Mouse (Mus musculus): ENCODE data around the gene Pa2g4. TPM values are rescaled to one million over a fixed set of nuclear protein-coding genes. Genes with fewer than 3 reads are reported as not detected.
"Not testable (repeated sequence)": the region's sequence is repeated elsewhere in the genome, so short reads cannot be mapped to it uniquely, and the experiment has no call there.

Gene Pa2g4
- polyA plus RNA-seq, 1 experiment from 2014 or later, result 262 TPM

GRCm38 (mm10) chr10:128563544-128563943 lies 2.2 kb downstream of the Pa2g4 start:
- peaks cover 55% of the 10 kb centered on the region for H3K36me3 ChIP-seq
- peaks cover 27% of the 10 kb centered on the region for H3K4me1 ChIP-seq
- peak overlapping the region; percentile 65 for H3K4me3 ChIP-seq
- no peak for DNase-seq (ENCODE audit: low spot score)
- no peaks in the 10 kb centered on the region for H3K27me3 ChIP-seq (ENCODE audit: low read depth, poor library complexity, severe bottlenecking)
- H3K27ac ChIP-seq (replicated peaks), result no peak overlapping the region
- 93% methylated on average over 6 of the region's 6 CpGs for WGBS
- no peaks in the 10 kb centered on the region for H3K9me3 ChIP-seq (replicated peaks)

GRCm38 (mm10) chr10:128556963-128557362 lies 8.8 kb downstream of the Pa2g4 start:
- Histone ChIP-seq H3K4me1 (no peaks in the 10 kb centered on the region), H3K9me3 (replicated peaks) (no peaks in the 10 kb centered on the region), H3K27me3 (ENCODE audit: low read depth, poor library complexity, severe bottlenecking) (no peaks in the 10 kb centered on the region), H3K27ac (replicated peaks) (no peak overlapping the region), H3K36me3 (peaks cover 54% of the 10 kb centered on the region), H3K4me3 (no peak overlapping the region)
- 85% methylated on average over 6 of the region's 6 CpGs for WGBS
- no peak for DNase-seq (ENCODE audit: low spot score)

- Histone ChIP-seq H3K27ac (replicated peaks) (no peak overlapping the region), H3K36me3 (peaks cover 47% of the 10 kb centered on the region), H3K27me3 (ENCODE audit: low read depth, poor library complexity, severe bottlenecking) (no peaks in the 10 kb centered on the region), H3K4me3 (no peak overlapping the region), H3K9me3 (replicated peaks) (no peaks in the 10 kb centered on the region), H3K4me1 (no peaks in the 10 kb centered on the region)
- no peak for DNase-seq (ENCODE audit: low spot score)
Measured at GRCm38 (mm10) chr10:128556286-128556685, 9.5 kb downstream of the Pa2g4 start.

- not testable (repeated sequence) for H3K9me3 ChIP-seq (replicated peaks); DNase-seq (ENCODE audit: low spot score); H3K4me1 ChIP-seq; H3K27ac ChIP-seq (replicated peaks); H3K27me3 ChIP-seq (ENCODE audit: low read depth, poor library complexity, severe bottlenecking); H3K4me3 ChIP-seq
- peaks cover 40% of the 10 kb centered on the region for H3K36me3 ChIP-seq
- WGBS, result 97% methylated on average over 1 of the region's 1 CpGs
Measured at GRCm38 (mm10) chr10:128555567-128555966, 10.2 kb downstream of the Pa2g4 start.

- H3K9me3 ChIP-seq (replicated peaks); H3K36me3 ChIP-seq; H3K27me3 ChIP-seq (ENCODE audit: low read depth, poor library complexity, severe bottlenecking); DNase-seq (ENCODE audit: low spot score); H3K27ac ChIP-seq (replicated peaks): not testable (repeated sequence)
- Histone ChIP-seq H3K4me1 (peaks cover 19% of the 10 kb centered on the region), H3K4me3 (peak overlapping the region; percentile 84; the same call in 1 of the 2 replicates)
- 88% methylated on average over 11 of the region's 11 CpGs for WGBS
Measured at GRCm38 (mm10) chr10:128550144-128550823, 15.5 kb downstream of the Pa2g4 start.

DNA sequence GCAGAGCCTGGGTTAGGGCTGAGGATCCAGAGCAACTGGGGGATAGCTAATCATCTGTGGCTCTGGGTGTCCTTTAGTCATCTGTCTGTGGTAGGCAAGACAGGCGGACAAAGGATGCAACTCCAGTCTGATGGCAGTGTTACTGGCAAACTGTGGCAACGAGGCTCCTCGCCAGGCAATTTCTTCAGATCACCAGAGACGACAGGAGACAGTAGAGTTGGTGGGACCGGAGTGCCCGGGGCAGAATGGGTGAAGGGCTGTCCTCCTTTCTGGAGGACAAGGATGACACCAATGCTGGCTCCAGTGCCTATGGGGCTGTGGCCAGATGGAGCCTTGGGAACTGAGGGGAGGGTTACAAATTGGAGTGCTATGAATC lies 16.1 kb downstream of the Pa2g4 start:
- 73% methylated on average over 6 of the region's 6 CpGs for WGBS
- H3K4me1 ChIP-seq, result peaks cover 19% of the 10 kb centered on the region
- not testable (repeated sequence) for DNase-seq (ENCODE audit: low spot score); H3K27me3 ChIP-seq (ENCODE audit: low read depth, poor library complexity, severe bottlenecking); H3K9me3 ChIP-seq (replicated peaks)
- peaks cover 15% of the 10 kb centered on the region for H3K36me3 ChIP-seq
- peak overlapping the region; percentile 58; the same call in 1 of the 2 replicates for H3K27ac ChIP-seq (replicated peaks)
- peak overlapping the region; percentile 84; the same call in 1 of the 2 replicates for H3K4me3 ChIP-seq

GRCm38 (mm10) chr10:128548947-128549681 lies 16.7 kb downstream of the Pa2g4 start, which contains the start of gene Rpl41:
TSS of gene Rpl41 (minus strand) at chr10:128549305.
- H3K27ac ChIP-seq (replicated peaks), result peak within 1 kb of the TSS; percentile 97
- H3K27me3 ChIP-seq (ENCODE audit: low read depth, poor library complexity, severe bottlenecking), result no peaks in the 10 kb centered on the region
- H3K4me1 ChIP-seq, result peaks cover 21% of the 10 kb centered on the region
- H3K9me3 ChIP-seq (replicated peaks), result no peaks in the 10 kb centered on the region
- peak within 1 kb of the TSS; percentile 84 for H3K4me3 ChIP-seq
- DNase-seq (ENCODE audit: low spot score), result peak; percentile 92
- peaks cover 20% of the 10 kb centered on the region for H3K36me3 ChIP-seq
- under 1% methylated on average over 31 of the region's 31 CpGs for WGBS

- DNase-seq (ENCODE audit: low spot score), result peak; percentile 36
- H3K9me3 ChIP-seq (replicated peaks); H3K27me3 ChIP-seq (ENCODE audit: low read depth, poor library complexity, severe bottlenecking): not testable (repeated sequence)
- whole genome bisulfite sequencing, result under 1% methylated on average over 30 of the region's 30 CpGs
- Histone ChIP-seq H3K27ac (replicated peaks) (peak overlapping the region; percentile 97), H3K36me3 (peaks cover 29% of the 10 kb centered on the region), H3K4me3 (peak overlapping the region; percentile 84), H3K4me1 (peaks cover 30% of the 10 kb centered on the region)
Measured at GRCm38 (mm10) chr10:128548051-128548791, 17.6 kb downstream of the Pa2g4 start.

- Histone ChIP-seq H3K36me3 (peaks cover 36% of the 10 kb centered on the region), H3K27ac (replicated peaks) (peak within 1 kb of the TSS; percentile 97), H3K27me3 (ENCODE audit: low read depth, poor library complexity, severe bottlenecking) (no peaks in the 10 kb centered on the region), H3K4me3 (peak within 1 kb of the TSS; percentile 84), H3K9me3 (replicated peaks) (no peaks in the 10 kb centered on the region), H3K4me1 (peaks cover 32% of the 10 kb centered on the region)
- peak; percentile 95 for DNase-seq (ENCODE audit: low spot score)
- WGBS, result under 1% methylated on average over 49 of the region's 50 CpGs
Measured at GRCm38 (mm10) chr10:128547361-128548032, 18.3 kb downstream of the Pa2g4 start, which contains the start of gene Zc3h10. TSS of gene Zc3h10 (minus strand) at chr10:128547774.

- no peaks in the 10 kb centered on the region for H3K9me3 ChIP-seq (replicated peaks)
- peaks cover 32% of the 10 kb centered on the region for H3K4me1 ChIP-seq
- H3K4me3 ChIP-seq, result peak overlapping the region; percentile 84
- WGBS, result 31% methylated on average over 7 of the region's 7 CpGs
- H3K27me3 ChIP-seq (ENCODE audit: low read depth, poor library complexity, severe bottlenecking), result no peaks in the 10 kb centered on the region
- peak overlapping the region; percentile 97 for H3K27ac ChIP-seq (replicated peaks)
- no peak for DNase-seq (ENCODE audit: low spot score)
- peaks cover 44% of the 10 kb centered on the region for H3K36me3 ChIP-seq
Measured at GRCm38 (mm10) chr10:128546787-128547186, 19.0 kb downstream of the Pa2g4 start.

GRCm38 (mm10) chr10:128546361-128546760 lies 19.4 kb downstream of the Pa2g4 start:
- peak overlapping the region; percentile 84 for H3K4me3 ChIP-seq
- H3K36me3 ChIP-seq, result peaks cover 48% of the 10 kb centered on the region
- WGBS, result 21% methylated on average over 4 of the region's 4 CpGs
- H3K4me1 ChIP-seq, result peaks cover 32% of the 10 kb centered on the region
- no peaks in the 10 kb centered on the region for H3K27me3 ChIP-seq (ENCODE audit: low read depth, poor library complexity, severe bottlenecking)
- no peaks in the 10 kb centered on the region for H3K9me3 ChIP-seq (replicated peaks)
- peak overlapping the region; percentile 97 for H3K27ac ChIP-seq (replicated peaks)
- no peak for DNase-seq (ENCODE audit: low spot score)

GRCm38 (mm10) chr10:128545570-128545898 lies 20.3 kb downstream of the Pa2g4 start:
- no peak overlapping the region for H3K4me3 ChIP-seq
- WGBS, result 90% methylated on average over 3 of the region's 3 CpGs
- H3K36me3 ChIP-seq, result peaks cover 52% of the 10 kb centered on the region
- DNase-seq (ENCODE audit: low spot score), result no peak
- peaks cover 32% of the 10 kb centered on the region for H3K4me1 ChIP-seq
- H3K27me3 ChIP-seq (ENCODE audit: low read depth, poor library complexity, severe bottlenecking), result no peaks in the 10 kb centered on the region
- no peak overlapping the region for H3K27ac ChIP-seq (replicated peaks)
- no peaks in the 10 kb centered on the region for H3K9me3 ChIP-seq (replicated peaks)
